Mouse (Mus musculus) thymus, adult 2 months (tissue): ENCODE data around the gene Clstn1.

Source experiments
- CTCF ChIP-seq: fragments of 200-500 bp; IDR thresholded peaks from 2 replicates; pipeline ENCODE4 v1.5.1; 2012; ENCODE audit warnings: mild to moderate bottlenecking, control low read depth, low read length, moderate library complexity, borderline replicate concordance; ENCODE audit not compliant: control insufficient read depth, poor library complexity, insufficient read depth; ENCODE audit errors: extremely low read depth
- POLR2A ChIP-seq: fragments of 200-500 bp; IDR thresholded peaks from 2 replicates; pipeline ENCODE4 v1.6.1; 2012; ENCODE audit warnings: mild to moderate bottlenecking, low read length, control low read depth, moderate library complexity; ENCODE audit not compliant: control insufficient read depth, poor library complexity, insufficient read depth; ENCODE audit errors: extremely low read depth

GRCm38 (mm10) chr4:149621286-149621685, 35.0 kb downstream of the Clstn1 start:
- TF ChIP-seq CTCF, result no peak
- TF ChIP-seq POLR2A, result no peak
